In the genomic region with DNA sequence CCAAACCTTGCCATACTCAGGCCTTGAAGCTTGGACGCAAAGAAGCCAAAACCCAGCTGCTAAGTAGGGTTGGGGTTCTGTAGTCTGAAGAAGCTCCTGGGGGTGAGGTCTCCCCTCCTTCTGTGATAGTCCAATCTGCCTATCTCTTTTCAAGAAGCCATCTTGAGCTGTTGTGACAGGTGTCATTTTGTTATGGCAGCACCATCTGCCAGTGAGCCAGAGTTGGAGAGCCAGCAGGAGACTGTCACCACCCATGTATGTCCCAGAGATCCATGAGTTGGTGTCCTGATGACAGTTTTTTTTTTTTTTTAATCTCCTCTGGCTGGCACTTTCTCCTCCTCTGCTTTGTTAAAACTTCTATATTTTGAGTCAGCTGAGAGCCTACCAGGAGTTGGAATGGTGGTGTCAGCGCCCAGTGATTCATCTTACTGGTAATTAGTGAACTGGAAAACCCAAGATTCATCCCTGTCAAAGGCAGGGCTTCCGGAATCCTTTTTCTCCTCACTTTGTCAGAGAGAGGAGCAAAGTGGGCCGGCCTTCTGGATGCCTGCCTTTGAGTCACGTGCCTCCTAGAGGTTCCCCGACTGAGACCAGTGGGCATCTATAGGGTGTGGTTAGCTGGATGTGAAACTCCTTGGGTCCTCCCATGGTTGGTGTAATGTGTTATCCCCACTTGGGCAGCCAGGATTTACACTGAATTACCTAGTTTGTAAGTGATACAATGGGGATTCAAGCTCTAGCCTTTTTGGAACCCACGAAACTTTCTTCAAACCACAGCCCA, we compare ENCODE assay signal across 8 mouse cellular contexts. TPM values are rescaled to one million over a fixed set of nuclear protein-coding genes. Genes with fewer than 3 reads are reported as not detected.
DNase-seq lines count a peak whose midpoint lies in the region; ATAC-seq and TF ChIP-seq lines count a peak whose summit lies in the region.

No protein-coding gene starts in this region.

- peak overlapping the region; percentile 86 for H3K27ac ChIP-seq in embryonic facial prominence, embryonic 13.5 days
- H3K27ac ChIP-seq in hindbrain, embryonic 12.5 days = peak overlapping the region; percentile 82
- peak overlapping the region; percentile 79 for H3K27ac ChIP-seq in midbrain, postnatal 0 days (ENCODE audit: low read depth, low read length)

- H3K4me2 ChIP-seq in embryonic facial prominence, embryonic 13.5 days = peak overlapping the region; percentile 96
- H3K4me2 ChIP-seq in hindbrain, embryonic 12.5 days (replicated peaks) = peak overlapping the region; percentile 97
- no peak overlapping the region for H3K4me2 ChIP-seq in midbrain, postnatal 0 days (ENCODE audit: low read depth, low read length, poor library complexity, severe bottlenecking)

- peaks cover 3% of the 10 kb centered on the region; the same call in 1 of the 2 replicates for H3K27me3 ChIP-seq in E14TG2a.4 (ENCODE audit: insufficient read depth, low read length)
- H3K27me3 ChIP-seq in embryonic facial prominence, embryonic 13.5 days = no peaks in the 10 kb centered on the region
- H3K27me3 ChIP-seq in hindbrain, embryonic 12.5 days = no peaks in the 10 kb centered on the region
- no peaks in the 10 kb centered on the region for H3K27me3 ChIP-seq in midbrain, postnatal 0 days (ENCODE audit: insufficient read depth, low read length)

- peaks cover 89% of the 10 kb centered on the region for H3K4me1 ChIP-seq in E14TG2a.4 (replicated peaks; ENCODE audit: low read depth, low read length)
- peaks cover 29% of the 10 kb centered on the region for H3K4me1 ChIP-seq in embryonic facial prominence, embryonic 13.5 days
- H3K4me1 ChIP-seq in hindbrain, embryonic 12.5 days = peaks cover 35% of the 10 kb centered on the region
- peaks cover 12% of the 10 kb centered on the region; the same call in 1 of the 2 replicates for H3K4me1 ChIP-seq in midbrain, postnatal 0 days (ENCODE audit: insufficient read depth, low read length)

- no peak for TF ChIP-seq CTCF in E14TG2a.4 (conservative IDR thresholded peaks at IDR 0.05; ENCODE audit: low read length)
- no peak for TF ChIP-seq CTCF in midbrain, postnatal 0 days (IDR thresholded peaks at IDR 0.05)

- WGBS in embryonic facial prominence, embryonic 13.5 days = 57% methylated on average over 7 of the region's 7 CpGs
- WGBS in hindbrain, embryonic 12.5 days = 45% methylated on average over 7 of the region's 7 CpGs
- 47% methylated on average over 7 of the region's 7 CpGs for WGBS in midbrain, postnatal 0 days

- ATAC-seq in embryonic facial prominence, embryonic 13.5 days (ENCODE audit: insufficient number of reproducible peaks, insufficient read depth, low FRiP score, low TSS enrichment, low read depth) = no peak
- ATAC-seq in hindbrain, embryonic 12.5 days (ENCODE audit: low FRiP score) = no peak
- ATAC-seq in midbrain, postnatal 0 days (ENCODE audit: low FRiP score) = no peak

- H3K4me3 ChIP-seq in E14TG2a.4 (replicated peaks; ENCODE audit: low read length) = peak overlapping the region; percentile 98
- H3K4me3 ChIP-seq in embryonic facial prominence, embryonic 13.5 days = no peak overlapping the region; the same call in 1 of the 2 replicates
- H3K4me3 ChIP-seq in hindbrain, embryonic 12.5 days = peak overlapping the region; percentile 94; the same call in 1 of the 2 replicates
- H3K4me3 ChIP-seq in midbrain, postnatal 0 days (ENCODE audit: low read depth, low read length) = no peak overlapping the region

- DNase-seq in cerebellum, adult 9-11 months = peak; percentile 62
- DNase-seq in cerebellum, postnatal 36 days = no peak
- DNase-seq in liver = peak; percentile 83
- DNase-seq in midbrain, postnatal 0 days (ENCODE audit: low spot score) = peak; percentile 34
- DNase-seq in cerebellum, adult 18-20 months = no peak

- no peaks in the 10 kb centered on the region for H3K9me3 ChIP-seq in E14TG2a.4 (ENCODE audit: low read length)
- H3K9me3 ChIP-seq in embryonic facial prominence, embryonic 13.5 days = no peaks in the 10 kb centered on the region
- no peaks in the 10 kb centered on the region for H3K9me3 ChIP-seq in hindbrain, embryonic 12.5 days (replicated peaks)
- H3K9me3 ChIP-seq in midbrain, postnatal 0 days (ENCODE audit: low read length) = no peaks in the 10 kb centered on the region

- H3K9ac ChIP-seq in embryonic facial prominence, embryonic 13.5 days = no peak overlapping the region
- no peak overlapping the region for H3K9ac ChIP-seq in hindbrain, embryonic 12.5 days
- no peak overlapping the region; the same call in 1 of the 2 replicates for H3K9ac ChIP-seq in midbrain, postnatal 0 days (replicated peaks; ENCODE audit: low read length, poor library complexity, severe bottlenecking)

- H3K36me3 ChIP-seq in E14TG2a.4 (ENCODE audit: insufficient read depth, low read length) = peaks cover 46% of the 10 kb centered on the region
- H3K36me3 ChIP-seq in embryonic facial prominence, embryonic 13.5 days = 0 out of 2 replicates have a peak, but pooled peaks cover 14% of the 10 kb centered on the region
- peaks cover 14% of the 10 kb centered on the region for H3K36me3 ChIP-seq in hindbrain, embryonic 12.5 days
- no peaks in the 10 kb centered on the region for H3K36me3 ChIP-seq in midbrain, postnatal 0 days (ENCODE audit: insufficient read depth, low read length)

RNA-seq across cellular contexts. Expression of a gene that starts 1.5 kb away (rescaled TPM):
- polyA plus RNA-seq in embryonic facial prominence, embryonic 13.5 days (2015; fragmentation: Nextera tagmentation; extraction: Ambion mirVana) = 34.9 and 36.6 TPM in 2 replicates
- 49.4 and 51.0 TPM in 2 replicates for polyA plus RNA-seq in hindbrain, embryonic 12.5 days (2016; fragmentation: Nextera tagmentation; extraction: Ambion mirVana)
- 18.0 and 21.2 TPM in 2 replicates for total RNA-seq in midbrain, postnatal 0 days (2014; rRNA removed)
- polyA plus RNA-seq in midbrain, postnatal 0 days (2015; fragmentation: Nextera tagmentation; extraction: Ambion mirVana) = 16.9 and 17.4 TPM in 2 replicates

RNA-seq across cellular contexts. Expression of a gene that starts 5.8 kb away (rescaled TPM):
- 46.7 and 50.3 TPM in 2 replicates for polyA plus RNA-seq in embryonic facial prominence, embryonic 13.5 days (2015; fragmentation: Nextera tagmentation; extraction: Ambion mirVana)
- 37.7 and 39.6 TPM in 2 replicates for polyA plus RNA-seq in hindbrain, embryonic 12.5 days (2016; fragmentation: Nextera tagmentation; extraction: Ambion mirVana)
- total RNA-seq in midbrain, postnatal 0 days (2014; rRNA removed) = 27.0 and 28.6 TPM in 2 replicates
- 47.7 and 49.3 TPM in 2 replicates for polyA plus RNA-seq in midbrain, postnatal 0 days (2015; fragmentation: Nextera tagmentation; extraction: Ambion mirVana)

RNA-seq across cellular contexts. Expression of a gene that starts 43.9 kb away (rescaled TPM):
- polyA plus RNA-seq in embryonic facial prominence, embryonic 13.5 days (2015; fragmentation: Nextera tagmentation; extraction: Ambion mirVana) = 19.2 and 22.2 TPM in 2 replicates
- 23.5 and 25.0 TPM in 2 replicates for polyA plus RNA-seq in hindbrain, embryonic 12.5 days (2016; fragmentation: Nextera tagmentation; extraction: Ambion mirVana)
- total RNA-seq in midbrain, postnatal 0 days (2014; rRNA removed) = 19.1 and 34.3 TPM in 2 replicates
- 47.7 and 50.2 TPM in 2 replicates for polyA plus RNA-seq in midbrain, postnatal 0 days (2015; fragmentation: Nextera tagmentation; extraction: Ambion mirVana)

RNA-seq across cellular contexts. Expression of a gene that starts 45.3 kb away (rescaled TPM):
- 70.2 and 78.2 TPM in 2 replicates for polyA plus RNA-seq in embryonic facial prominence, embryonic 13.5 days (2015; fragmentation: Nextera tagmentation; extraction: Ambion mirVana)
- polyA plus RNA-seq in hindbrain, embryonic 12.5 days (2016; fragmentation: Nextera tagmentation; extraction: Ambion mirVana) = 35.4 and 40.0 TPM in 2 replicates
- 8.5 and 12.3 TPM in 2 replicates for total RNA-seq in midbrain, postnatal 0 days (2014; rRNA removed)
- 9.1 and 10.6 TPM in 2 replicates for polyA plus RNA-seq in midbrain, postnatal 0 days (2015; fragmentation: Nextera tagmentation; extraction: Ambion mirVana)

RNA-seq across cellular contexts. Expression of a gene that starts 55.5 kb away (rescaled TPM):
- 154 and 162 TPM in 2 replicates for polyA plus RNA-seq in embryonic facial prominence, embryonic 13.5 days (2015; fragmentation: Nextera tagmentation; extraction: Ambion mirVana)
- polyA plus RNA-seq in hindbrain, embryonic 12.5 days (2016; fragmentation: Nextera tagmentation; extraction: Ambion mirVana) = 133 and 140 TPM in 2 replicates
- 53.8 and 73.2 TPM in 2 replicates for total RNA-seq in midbrain, postnatal 0 days (2014; rRNA removed)
- polyA plus RNA-seq in midbrain, postnatal 0 days (2015; fragmentation: Nextera tagmentation; extraction: Ambion mirVana) = 137 and 151 TPM in 2 replicates

Comparison
In these comparisons a context has a peak if more than half of its experiments do, and no peak if none do; other contexts are left out.
1. DNase-seq: peak in cerebellum, adult 9-11 months (single experiment), liver (single experiment) and midbrain, postnatal 0 days (single experiment); none in cerebellum, postnatal 36 days (0 of 2) and cerebellum, adult 18-20 months (0 of 2).
2. H3K4me3 ChIP-seq: peak in E14TG2a.4 (single experiment) and hindbrain, embryonic 12.5 days (single experiment); none in embryonic facial prominence, embryonic 13.5 days (single experiment) and midbrain, postnatal 0 days (single experiment).
3. Peak in every context shown above with its lines, with median percentiles within 50 percentile points of each other: H3K27ac ChIP-seq.